12 mouse cellular contexts compared by ENCODE assay signal in genomic region chr12:107182091-107182655, GRCm38 (mm10).
"Had no signal": no experiment of that assay in that cellular context is flagged by ENCODE, and none has a peak within 500 bp of the region (broad histone marks: within the 10 kb centered on the region; RNA-seq: fewer than 3 reads in every experiment).

No protein-coding gene starts in this region.

- DNase-seq: kidney, adult 2 months; kidney, postnatal 14 days; layer of hippocampus, postnatal 36 days; lung, adult 18-20 months; right cerebral cortex, adult 18-20 months; right cerebral cortex, postnatal 25 days had no signal

- H3K27me3 ChIP-seq: kidney, embryonic 15.5 days; midbrain, embryonic 12.5 days; neural tube, embryonic 15.5 days had no signal

- H3K36me3 ChIP-seq: kidney, embryonic 15.5 days; limb, embryonic 13.5 days; midbrain, embryonic 12.5 days; neural tube, embryonic 15.5 days had no signal

- ATAC-seq: intestine, embryonic 16.5 days had no signal

- H3K9ac ChIP-seq: kidney, embryonic 15.5 days; limb, embryonic 13.5 days; liver, embryonic 14.5 days; midbrain, embryonic 12.5 days; neural tube, embryonic 15.5 days had no signal

- H3K9me3 ChIP-seq: kidney, embryonic 15.5 days; limb, embryonic 13.5 days; midbrain, embryonic 12.5 days; neural tube, embryonic 15.5 days had no signal

- H3K4me2 ChIP-seq: kidney, embryonic 15.5 days; limb, embryonic 13.5 days; midbrain, embryonic 12.5 days; neural tube, embryonic 15.5 days had no signal

- H3K27ac ChIP-seq: kidney, embryonic 15.5 days; limb, embryonic 13.5 days; liver, embryonic 14.5 days; midbrain, embryonic 12.5 days; neural tube, embryonic 15.5 days had no signal

- H3K4me1 ChIP-seq: kidney, embryonic 15.5 days had no signal

- H3K4me3 ChIP-seq: kidney, embryonic 15.5 days; limb, embryonic 13.5 days; midbrain, embryonic 12.5 days; neural tube, embryonic 15.5 days had no signal
